Mouse (Mus musculus) embryonic facial prominence, embryonic 10.5 days (tissue): ENCODE data around the gene Snd1. TPM values are rescaled to one million over a fixed set of nuclear protein-coding genes. Genes with fewer than 3 reads are reported as not detected.

ENCODE experiments used
- DNase-seq: peaks from one replicate; pipeline ENCODE4 v3.0.0-alpha.2; 2017; ENCODE audit warnings: low spot score
- H3K27ac ChIP-seq: fragments of 300-500 bp; sonication (generic); replicated peaks from 2 replicates; pipeline ENCODE4 v1.5.1; 2016; ENCODE audit warnings: mild to moderate bottlenecking
- H3K27me3 ChIP-seq: fragments of 300-500 bp; sonication (generic); replicated peaks from 2 replicates; pipeline ENCODE4 v1.6.1; 2016; ENCODE audit warnings: low read depth, mild to moderate bottlenecking; ENCODE audit not compliant: poor library complexity, severe bottlenecking
- H3K36me3 ChIP-seq: fragments of 300-500 bp; sonication (generic); replicated peaks from 2 replicates; pipeline ENCODE4 v1.6.1; 2016; ENCODE audit warnings: mild to moderate bottlenecking, moderate library complexity
- H3K4me1 ChIP-seq: fragments of 300-500 bp; sonication (generic); 2 replicates; pipeline ENCODE4 v1.6.1; 2016
- H3K4me3 ChIP-seq: fragments of 300-500 bp; sonication (generic); 2 replicates; pipeline ENCODE4 v1.5.1; 2016; ENCODE audit warnings: mild to moderate bottlenecking, moderate library complexity
- H3K9me3 ChIP-seq: fragments of 300-500 bp; sonication (generic); 2 replicates; pipeline ENCODE4 v1.6.1; 2016; ENCODE audit warnings: mild to moderate bottlenecking
- WGBS: fragments of 180-500 bp; shearing (Covaris S2); methylation state at CpG from one replicate; pipeline ENCODE4 v1.1.7; 2016; 5-methylcytosine and 5-hydroxymethylcytosine counted together
- polyA plus RNA-seq: library from polyadenylated mRNA; unstranded; fragments of >200 nt; fragmentation: Nextera tagmentation; extraction: Ambion mirVana; gene quantifications from 2 replicates; pipeline ENCODE4 v1.2.1, GENCODE M21; 2016

Gene Snd1
- polyA plus RNA-seq, 1 experiment from 2014 or later: 119 TPM

DNA sequence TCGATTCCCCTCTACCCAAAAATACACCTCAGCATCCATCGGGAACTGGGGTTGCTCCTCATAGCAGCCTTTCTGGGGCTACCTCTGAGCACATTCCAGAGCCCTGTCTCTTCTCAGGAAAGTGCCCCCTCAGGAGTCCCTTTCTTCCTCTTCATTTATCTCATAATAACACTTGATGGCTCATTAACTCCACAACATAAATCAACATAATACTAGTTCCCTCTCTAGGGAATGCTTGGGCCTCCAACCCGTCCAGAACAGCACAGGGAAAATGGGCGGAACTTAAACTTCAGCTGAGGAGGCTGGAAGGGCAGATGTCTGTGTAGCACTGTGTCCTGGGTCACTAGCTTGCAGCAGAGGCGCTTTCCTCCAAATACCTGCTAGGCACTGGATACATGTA, 488.2 kb downstream of the Snd1 start:
- no peak for DNase-seq
- no peaks in the 10 kb centered on the region for H3K36me3 ChIP-seq
- no peaks in the 10 kb centered on the region for H3K9me3 ChIP-seq
- H3K4me1 ChIP-seq: peaks cover 10% of the 10 kb centered on the region; the same call in 1 of the 2 replicates
- WGBS: 59% methylated on average over 5 of the region's 5 CpGs
- H3K27me3 ChIP-seq: peaks cover 3% of the 10 kb centered on the region; the same call in 1 of the 2 replicates
- no peak overlapping the region for H3K27ac ChIP-seq
- no peak overlapping the region for H3K4me3 ChIP-seq

DNA sequence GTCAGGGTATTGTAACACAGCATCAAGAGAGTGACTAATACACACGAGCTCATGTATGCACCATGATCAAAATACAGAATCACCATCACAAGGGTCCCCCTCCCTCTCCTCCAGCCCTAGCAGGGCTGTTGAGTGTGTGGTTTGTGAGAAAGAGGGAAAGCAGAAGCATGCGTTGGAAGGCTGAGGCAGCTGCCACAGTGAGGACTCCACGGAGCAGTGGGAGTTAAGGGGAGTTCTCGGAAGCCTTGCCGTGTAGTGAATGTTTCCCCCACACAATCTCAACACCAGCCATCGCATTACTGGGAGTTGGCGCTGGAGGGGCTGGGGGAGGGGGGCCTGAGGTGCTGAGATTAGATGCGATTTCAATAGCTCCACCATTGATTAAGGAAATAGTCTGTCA, 490.3 kb downstream of the Snd1 start:
- peaks cover 3% of the 10 kb centered on the region; the same call in 1 of the 2 replicates for H3K27me3 ChIP-seq
- H3K27ac ChIP-seq: no peak overlapping the region
- DNase-seq: no peak
- peaks cover 10% of the 10 kb centered on the region; the same call in 1 of the 2 replicates for H3K4me1 ChIP-seq
- no peak overlapping the region for H3K4me3 ChIP-seq
- H3K9me3 ChIP-seq: no peaks in the 10 kb centered on the region
- 72% methylated on average over 8 of the region's 8 CpGs for WGBS
- H3K36me3 ChIP-seq: no peaks in the 10 kb centered on the region

DNA sequence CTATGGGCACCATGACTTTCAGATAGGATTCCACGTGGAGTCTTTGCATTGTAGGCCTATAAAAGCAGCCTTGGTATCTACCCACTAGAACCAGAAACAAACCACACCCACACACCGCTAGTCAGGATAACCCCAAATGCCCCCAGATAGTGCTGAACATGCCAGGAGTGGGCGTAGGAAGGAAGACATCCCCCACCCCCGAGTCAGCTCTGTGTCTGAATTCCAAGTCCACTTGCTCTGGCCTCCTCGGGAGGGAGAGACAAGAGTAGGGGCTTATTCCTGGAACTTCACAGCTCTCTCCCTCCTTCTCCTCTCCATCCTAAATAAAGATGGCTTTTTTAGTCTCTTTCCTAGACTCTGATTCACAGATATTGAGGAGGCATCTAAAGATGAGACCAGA, 494.7 kb downstream of the Snd1 start:
- Histone ChIP-seq H3K9me3 (no peaks in the 10 kb centered on the region), H3K4me3 (no peak overlapping the region), H3K36me3 (no peaks in the 10 kb centered on the region), H3K4me1 (no peaks in the 10 kb centered on the region), H3K27ac (no peak overlapping the region), H3K27me3 (0 out of 2 replicates have a peak, but pooled peaks cover 2% of the 10 kb centered on the region)
- 61% methylated on average over 5 of the region's 5 CpGs for WGBS
- no peak for DNase-seq

DNA sequence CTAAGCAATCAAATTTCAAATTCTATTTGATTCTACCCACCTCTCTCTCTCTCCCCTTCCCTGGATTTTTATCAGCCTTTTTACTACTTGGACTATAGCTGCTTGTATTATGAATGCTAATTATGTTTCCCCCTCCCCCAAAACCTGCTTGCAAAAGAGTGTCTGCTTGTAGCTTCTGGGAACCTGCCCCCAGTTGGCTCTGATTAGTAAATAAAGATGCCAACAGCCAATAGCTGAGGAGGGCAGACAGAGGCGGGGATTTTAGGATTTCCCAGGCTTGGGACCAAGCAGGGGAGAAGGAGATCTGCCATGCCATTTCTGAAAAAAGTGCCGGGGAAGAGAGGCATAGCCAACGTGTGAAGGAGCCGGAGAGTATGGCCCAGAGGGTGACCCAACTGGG, 495.8 kb downstream of the Snd1 start:
- H3K36me3 ChIP-seq: no peaks in the 10 kb centered on the region
- no peaks in the 10 kb centered on the region for H3K9me3 ChIP-seq
- H3K27me3 ChIP-seq: 0 out of 2 replicates have a peak, but pooled peaks cover 2% of the 10 kb centered on the region
- H3K4me1 ChIP-seq: no peaks in the 10 kb centered on the region
- H3K27ac ChIP-seq: no peak overlapping the region
- H3K4me3 ChIP-seq: no peak overlapping the region
- no peak for DNase-seq
- 49% methylated on average over 4 of the region's 4 CpGs for WGBS

DNA sequence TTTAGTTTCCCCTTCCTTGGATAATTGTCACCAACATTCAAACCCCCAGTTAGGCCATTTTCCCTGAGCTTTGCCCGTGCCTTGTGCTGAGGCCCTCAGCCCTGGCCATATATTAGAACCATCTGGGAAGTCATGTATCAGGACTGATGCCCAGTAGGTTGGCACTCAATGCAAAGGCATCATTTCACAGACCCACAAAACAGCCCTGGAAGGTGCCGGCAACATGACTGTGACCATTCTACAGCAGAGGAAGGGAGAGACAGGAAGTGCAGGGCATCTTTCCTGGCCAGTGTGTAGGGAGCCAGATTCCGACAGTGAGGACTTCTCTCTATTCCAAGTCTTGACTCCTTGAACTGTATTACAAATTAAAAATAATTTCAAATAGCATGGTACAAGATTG, 499.6 kb downstream of the Snd1 start:
- no peak overlapping the region for H3K4me3 ChIP-seq
- H3K4me1 ChIP-seq: no peaks in the 10 kb centered on the region
- no peaks in the 10 kb centered on the region for H3K36me3 ChIP-seq
- H3K9me3 ChIP-seq: no peaks in the 10 kb centered on the region
- 88% methylated on average over 3 of the region's 3 CpGs for WGBS
- no peak for DNase-seq
- H3K27me3 ChIP-seq: peaks cover 35% of the 10 kb centered on the region
- no peak overlapping the region for H3K27ac ChIP-seq

DNA sequence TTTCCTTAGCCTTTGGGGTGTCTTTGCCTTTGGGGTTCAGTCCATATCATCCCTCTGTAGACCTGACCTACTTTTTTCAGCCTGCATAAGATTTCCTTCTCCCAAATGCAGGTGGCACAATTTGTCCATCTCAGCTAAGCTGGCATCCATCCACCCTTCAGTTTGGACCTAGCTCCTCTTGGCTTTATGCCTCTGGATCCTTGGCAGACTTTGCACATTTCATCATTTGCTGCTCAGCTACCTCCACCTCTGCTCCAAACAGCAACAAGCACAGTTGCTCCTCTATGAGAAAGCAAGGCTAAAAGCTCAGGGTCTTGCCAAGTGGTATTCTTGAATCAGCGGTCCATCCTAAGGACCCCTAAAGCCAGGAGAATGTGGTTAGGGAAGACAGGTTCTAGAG, 500.2 kb downstream of the Snd1 start:
- H3K4me3 ChIP-seq: no peak overlapping the region

DNA sequence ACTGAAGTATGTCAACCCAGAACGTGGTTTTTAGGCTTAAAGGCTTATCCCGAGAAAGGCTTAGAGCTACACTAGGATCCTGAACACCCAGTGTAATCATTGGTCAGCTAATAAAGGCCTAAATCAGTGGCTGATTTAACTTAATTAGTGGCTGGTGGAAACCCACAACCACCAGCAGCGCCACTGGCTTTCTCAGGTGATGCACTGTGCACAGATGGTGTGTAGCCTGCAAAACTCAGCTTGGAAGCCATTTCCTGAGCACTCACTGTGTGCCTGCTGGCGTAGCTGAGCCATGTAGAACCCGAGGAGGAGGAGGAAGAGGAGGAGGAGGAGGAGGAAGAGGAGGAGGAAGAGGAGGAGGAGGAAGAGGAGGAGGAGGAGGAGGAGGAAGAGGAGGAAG, 503.1 kb downstream of the Snd1 start:
- Histone ChIP-seq H3K4me3 (no peak overlapping the region), H3K9me3 (no peaks in the 10 kb centered on the region), H3K27me3 (peaks cover 68% of the 10 kb centered on the region), H3K4me1 (peaks cover 21% of the 10 kb centered on the region), H3K36me3 (no peaks in the 10 kb centered on the region), H3K27ac (no peak overlapping the region)
- 54% methylated on average over 5 of the region's 5 CpGs for WGBS
- no peak for DNase-seq

More for the DNA sequence above, 500.2 kb downstream of the Snd1 start:
- H3K9me3 ChIP-seq: no peaks in the 10 kb centered on the region
- 97% methylated on average over 1 of the region's 1 CpGs for WGBS
- no peak overlapping the region for H3K27ac ChIP-seq
- peaks cover 41% of the 10 kb centered on the region for H3K27me3 ChIP-seq
- no peaks in the 10 kb centered on the region for H3K36me3 ChIP-seq
- no peak for DNase-seq
- H3K4me1 ChIP-seq: peaks cover 1% of the 10 kb centered on the region

DNA sequence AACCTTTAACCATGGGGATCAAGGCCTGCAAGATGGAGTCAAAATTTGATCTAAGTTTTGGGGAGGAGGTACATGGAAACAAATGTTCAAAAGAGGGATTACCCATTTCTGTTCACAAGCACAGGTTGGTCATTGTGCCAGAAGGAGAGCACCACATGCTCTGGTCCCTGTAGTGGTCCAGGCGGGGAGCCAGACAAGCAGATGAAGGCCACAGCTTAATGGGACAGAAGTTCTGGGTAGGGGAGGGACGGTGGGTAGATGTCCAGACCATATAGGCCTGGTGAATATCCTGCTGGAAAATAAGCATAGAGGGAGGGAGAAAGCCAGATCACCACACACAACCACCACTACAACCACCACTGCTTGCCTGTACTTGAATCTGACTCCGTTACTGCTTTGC, 503.9 kb downstream of the Snd1 start:
- Histone ChIP-seq H3K4me1 (peaks cover 21% of the 10 kb centered on the region), H3K9me3 (no peaks in the 10 kb centered on the region), H3K27ac (no peak overlapping the region), H3K36me3 (no peaks in the 10 kb centered on the region), H3K27me3 (peaks cover 76% of the 10 kb centered on the region), H3K4me3 (no peak overlapping the region)
- DNase-seq: no peak
- 85% methylated on average over 3 of the region's 3 CpGs for WGBS

DNA sequence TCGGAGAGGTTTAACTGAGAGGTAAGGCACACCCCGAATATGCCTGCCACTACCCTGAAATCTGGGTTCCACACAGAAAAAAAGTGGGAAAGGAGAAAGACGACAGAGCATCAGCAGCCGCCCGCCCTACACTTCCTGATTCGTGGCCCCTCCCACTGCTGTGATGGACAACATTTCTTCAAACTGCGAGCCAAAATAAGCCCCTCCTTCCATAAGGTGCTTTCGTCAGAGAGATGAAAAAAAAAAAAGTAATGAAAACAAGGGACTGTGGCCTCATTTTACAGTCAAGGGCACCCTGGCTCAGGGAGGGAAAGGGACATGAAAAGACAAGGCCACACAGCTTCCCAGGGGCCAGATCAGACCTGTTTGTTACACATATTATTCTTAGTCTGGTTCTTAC, 504.6 kb downstream of the Snd1 start:
- no peak for DNase-seq
- H3K27me3 ChIP-seq: peaks cover 83% of the 10 kb centered on the region
- no peak overlapping the region for H3K4me3 ChIP-seq
- WGBS: 67% methylated on average over 8 of the region's 8 CpGs
- peaks cover 21% of the 10 kb centered on the region for H3K4me1 ChIP-seq
- no peak overlapping the region for H3K27ac ChIP-seq
- H3K9me3 ChIP-seq: no peaks in the 10 kb centered on the region
- no peaks in the 10 kb centered on the region for H3K36me3 ChIP-seq

DNA sequence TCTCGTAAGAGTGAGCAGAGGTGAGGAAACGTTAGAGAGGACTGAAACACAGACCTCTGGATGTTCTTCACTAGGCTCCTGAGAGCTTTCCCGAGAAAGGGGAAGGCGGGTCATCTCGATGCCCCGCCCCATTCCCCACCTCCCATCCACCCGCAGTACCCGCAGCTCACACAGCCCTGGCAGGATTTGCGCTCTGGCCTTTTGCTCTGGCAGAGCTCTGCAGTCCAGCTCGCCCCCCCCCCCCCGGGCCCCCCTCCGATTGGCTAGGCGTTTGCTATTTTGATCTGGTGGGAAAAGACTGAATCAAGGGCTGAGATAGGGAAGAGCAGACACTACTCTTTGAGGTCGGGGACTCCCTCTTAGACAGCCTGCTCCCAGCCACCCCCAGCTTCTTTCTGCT, 505.3 kb downstream of the Snd1 start:
- Histone ChIP-seq H3K4me1 (peaks cover 21% of the 10 kb centered on the region), H3K9me3 (no peaks in the 10 kb centered on the region), H3K36me3 (no peaks in the 10 kb centered on the region), H3K4me3 (peak overlapping the region; percentile 63), H3K27ac (no peak overlapping the region), H3K27me3 (peaks cover 86% of the 10 kb centered on the region)
- 3% methylated on average over 14 of the region's 14 CpGs for WGBS
- peak; percentile 42 for DNase-seq

DNA sequence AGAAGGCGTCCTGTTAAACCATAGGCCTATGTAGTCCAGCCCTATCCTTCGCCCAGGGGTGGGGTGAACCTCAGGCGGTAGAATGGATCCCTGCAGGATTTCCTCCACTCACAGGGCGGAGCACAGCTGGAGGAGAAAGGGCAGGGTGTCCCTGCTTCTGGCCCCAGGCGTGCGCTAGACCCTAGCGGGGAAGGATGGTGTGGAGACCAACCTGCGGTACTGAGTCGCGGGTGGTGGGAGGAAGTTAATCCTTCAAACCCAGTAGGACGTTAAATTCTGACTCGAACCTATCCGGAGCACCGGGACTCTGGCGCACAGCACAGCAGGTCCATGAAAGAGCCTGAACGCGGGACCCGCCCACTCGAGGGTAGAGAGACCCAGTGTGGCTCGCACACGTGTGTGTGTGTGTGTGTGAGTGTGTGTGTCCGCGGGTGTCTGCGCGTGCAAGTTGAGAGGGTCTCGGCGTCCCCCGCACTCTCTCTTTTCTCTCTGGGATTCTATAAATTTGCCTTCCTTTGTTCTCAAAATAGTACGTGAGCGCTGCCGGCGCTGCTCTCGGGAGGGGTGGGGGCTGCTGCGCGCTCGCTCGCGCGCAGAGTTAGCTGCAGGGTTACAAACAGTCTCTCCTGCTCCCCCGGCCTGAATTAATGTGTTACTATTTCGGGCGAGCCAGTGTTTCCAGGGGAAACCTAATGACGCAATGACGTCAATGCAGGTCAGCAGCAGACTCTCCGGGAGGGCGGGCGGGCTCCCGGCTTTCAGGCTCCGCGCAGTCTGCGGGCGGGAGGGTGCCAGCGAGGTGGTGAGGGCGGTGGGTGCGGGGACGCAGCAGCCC, 506.0 kb downstream of the Snd1 start:
- under 1% methylated on average over 56 of the region's 56 CpGs for WGBS
- Histone ChIP-seq H3K36me3 (no peaks in the 10 kb centered on the region), H3K27me3 (peaks cover 86% of the 10 kb centered on the region), H3K27ac (peak overlapping the region; percentile 49), H3K9me3 (no peaks in the 10 kb centered on the region), H3K4me3 (peak overlapping the region; percentile 63), H3K4me1 (peaks cover 21% of the 10 kb centered on the region)
- DNase-seq: peak; percentile 58

DNA sequence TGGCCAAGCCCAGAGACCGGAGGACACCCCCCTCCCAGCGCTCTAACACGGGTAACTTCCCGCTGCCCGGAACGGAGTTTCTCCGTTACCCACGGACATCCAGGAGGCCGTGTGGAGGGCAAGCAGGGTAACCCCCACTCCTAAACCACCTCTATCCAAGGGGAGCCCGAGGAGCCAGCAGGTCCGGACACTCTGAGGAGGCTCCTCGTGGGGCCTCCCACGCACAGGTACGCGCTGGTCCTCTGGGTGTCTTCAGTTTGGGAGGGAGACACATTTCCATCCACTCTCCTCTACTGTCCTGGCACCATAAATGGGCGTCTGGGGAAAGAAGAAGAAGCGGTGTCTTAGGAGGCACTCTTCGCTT, 506.6 kb downstream of the Snd1 start:
- Histone ChIP-seq H3K9me3 (no peaks in the 10 kb centered on the region), H3K4me3 (peak overlapping the region; percentile 63), H3K27me3 (peaks cover 83% of the 10 kb centered on the region), H3K4me1 (peaks cover 21% of the 10 kb centered on the region), H3K27ac (no peak overlapping the region), H3K36me3 (no peaks in the 10 kb centered on the region)
- DNase-seq: no peak
- WGBS: 4% methylated on average over 18 of the region's 18 CpGs

DNA sequence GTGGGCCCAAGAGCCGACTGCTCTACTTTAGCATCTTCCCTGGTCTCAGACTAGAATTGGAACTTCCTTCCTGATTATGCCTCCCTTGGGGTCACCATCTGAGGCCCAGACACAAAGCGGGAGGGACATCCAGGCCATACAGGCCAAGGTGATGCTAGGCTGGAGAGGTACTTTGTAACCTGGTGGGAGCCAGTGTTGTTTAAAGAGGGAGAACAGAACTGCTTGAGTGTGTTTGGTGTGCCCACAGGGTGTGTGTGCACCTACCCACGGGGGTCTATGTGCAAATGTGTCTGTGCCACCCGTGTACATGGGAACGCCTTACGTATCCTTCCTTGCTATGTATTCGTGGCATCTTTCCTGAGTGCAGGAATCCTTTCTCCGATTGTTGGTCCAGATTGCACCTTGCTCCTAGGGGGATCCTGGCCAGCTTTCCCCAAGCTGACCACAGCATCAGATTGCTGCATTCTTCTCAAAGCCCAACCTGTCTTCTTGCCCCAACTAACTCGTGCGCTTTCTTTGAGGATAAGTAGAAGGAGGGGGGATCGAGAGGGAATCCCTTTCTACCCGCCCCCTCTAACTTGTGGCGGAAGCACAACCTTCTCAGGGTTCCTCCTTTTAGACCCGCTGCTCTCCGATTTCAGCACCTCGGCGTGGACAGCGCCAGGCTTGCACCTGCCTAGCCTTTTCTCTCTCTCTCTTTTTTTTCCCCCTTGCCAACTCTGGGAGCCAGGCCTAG, 507.2 kb downstream of the Snd1 start:
- Histone ChIP-seq H3K36me3 (no peaks in the 10 kb centered on the region), H3K4me3 (peak overlapping the region; percentile 63), H3K27ac (no peak overlapping the region), H3K4me1 (peaks cover 21% of the 10 kb centered on the region), H3K9me3 (no peaks in the 10 kb centered on the region), H3K27me3 (peaks cover 77% of the 10 kb centered on the region)
- DNase-seq: peak; percentile 86
- WGBS: 11% methylated on average over 18 of the region's 18 CpGs
